Mouse (Mus musculus) bone marrow, adult 2 months (tissue): ENCODE data around the gene Fam78b.

Experiments
- CTCF ChIP-seq: fragments of 200-500 bp; IDR thresholded peaks from 2 replicates; pipeline ENCODE4 v1.5.1; 2011; ENCODE audit warnings: low read length, control low read depth; ENCODE audit not compliant: control insufficient read depth, insufficient read depth
- POLR2A ChIP-seq: fragments of 200-500 bp; IDR thresholded peaks from 2 replicates; pipeline ENCODE4 v1.6.1; 2011; ENCODE audit warnings: low read depth, mild to moderate bottlenecking, control low read depth, low read length, borderline replicate concordance; ENCODE audit not compliant: control insufficient read depth

DNA sequence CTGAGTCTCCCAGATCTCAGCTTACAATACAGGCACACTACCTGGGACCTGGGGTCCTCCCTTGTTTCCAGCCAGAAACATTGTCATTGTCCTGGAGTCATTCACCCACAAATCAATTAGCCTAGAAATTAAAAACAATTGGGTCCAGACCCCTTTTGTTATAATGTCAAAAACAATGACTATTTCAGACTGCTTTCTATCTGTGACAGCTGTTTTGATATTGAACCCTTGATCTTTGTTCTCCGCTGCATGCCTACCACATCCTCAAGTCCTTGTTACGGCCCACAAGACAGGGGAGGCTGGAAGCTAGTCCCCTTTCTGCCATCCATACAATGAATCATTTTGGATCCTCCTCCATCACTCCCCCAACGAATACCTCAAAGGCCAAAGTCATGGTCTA lies 80.7 kb downstream of the Fam78b start:
- TF ChIP-seq CTCF = no peak
- TF ChIP-seq POLR2A = no peak
